Mouse (Mus musculus) erythroblast, adult 5-6 weeks (primary cell): ENCODE measurements around the gene Cflar. TPM values are rescaled to one million over a fixed set of nuclear protein-coding genes. Genes with fewer than 3 reads are reported as not detected.

ENCODE experiments used
- total RNA-seq, 2 experiments: library from RNA; stranded (forward) in 1 of 2; stranded (reverse) in 1 of 2; fragments of 150-400 nt in 1 of 2; fragments of 200-764, 138-1000 nt in 1 of 2; gene quantifications; 2 replicates each; pipeline versions ENCODE4 v1.2.3 to v1.2.4; 2015 to 2017; ENCODE audit warnings: low replicate concordance in 2 of 2

Gene Cflar
- total RNA-seq, 2 experiments from 2014 or later, result 14.2 to 16.4 TPM

Other genes with a start within 250 kb of the Cflar start
- 9.6 and 9.8 TPM in 2 replicates for gene Orc2, start 206.4 kb upstream of the Cflar start, total RNA-seq (2015; ENCODE audit: low replicate concordance)
- 21.9 and 22.0 TPM in 2 replicates for gene Orc2, start 206.4 kb upstream of the Cflar start, total RNA-seq (2017; ENCODE audit: low replicate concordance)
- 3.8 and 5.4 TPM in 2 replicates for gene Fam126b, start 125.2 kb upstream of the Cflar start, total RNA-seq (2015; ENCODE audit: low replicate concordance)
- 4.7 and 4.9 TPM in 2 replicates for gene Fam126b, start 125.2 kb upstream of the Cflar start, total RNA-seq (2017; ENCODE audit: low replicate concordance)
- gene Ndufb3, start 125.1 kb upstream of the Cflar start, total RNA-seq (2015; ENCODE audit: low replicate concordance), result 42.4 and 43.4 TPM in 2 replicates
- 8.7 and 18.5 TPM in 2 replicates for gene Ndufb3, start 125.1 kb upstream of the Cflar start, total RNA-seq (2017; ENCODE audit: low replicate concordance)
- not detected in 2 replicates for gene Als2cr12, start 15.5 kb upstream of the Cflar start, total RNA-seq (2015; ENCODE audit: low replicate concordance)
- gene Als2cr12, start 15.5 kb upstream of the Cflar start, total RNA-seq (2017; ENCODE audit: low replicate concordance), result not detected in 2 replicates
- gene Casp8, start 83.9 kb downstream of the Cflar start, total RNA-seq (2015; ENCODE audit: low replicate concordance), result 23.6 and 36.9 TPM in 2 replicates
- gene Casp8, start 83.9 kb downstream of the Cflar start, total RNA-seq (2017; ENCODE audit: low replicate concordance), result 15.7 and 20.4 TPM in 2 replicates